Mouse (Mus musculus): ENCODE measurements around the gene Haao. TPM values are rescaled to one million over a fixed set of nuclear protein-coding genes. Genes with fewer than 3 reads are reported as not detected.

Haao gene
- total and polyA plus RNA-seq, 2 experiments from 2014 or later = 0.28 to 1.3 TPM

- H3K27ac ChIP-seq = no peak overlapping the region
- H3K36me3 ChIP-seq (ENCODE audit: insufficient read depth, low read length) = peaks cover 4% of the 10 kb centered on the region
- H3K9ac ChIP-seq (replicated peaks; ENCODE audit: low read length) = no peak overlapping the region
- WGBS = 90% methylated on average over 17 of the region's 17 CpGs
- TF ChIP-seq CTCF (IDR thresholded peaks at IDR 0.05; ENCODE audit: low read depth) = no peak
- H3K4me3 ChIP-seq (ENCODE audit: low read length) = no peak overlapping the region
- H3K4me1 ChIP-seq (ENCODE audit: insufficient read depth, low read length) = no peaks in the 10 kb centered on the region
- no peak for ATAC-seq
- no peak for DNase-seq (ENCODE audit: low spot score)
- H3K9me3 ChIP-seq (ENCODE audit: low read length) = no peaks in the 10 kb centered on the region
- H3K4me2 ChIP-seq (ENCODE audit: low read depth, low read length) = no peak overlapping the region
- H3K27me3 ChIP-seq (ENCODE audit: insufficient read depth, low read length) = no peaks in the 10 kb centered on the region
Measured at GRCm38 (mm10) chr17:83809197-83809829, 38.5 kb downstream of the Haao start.

DNA sequence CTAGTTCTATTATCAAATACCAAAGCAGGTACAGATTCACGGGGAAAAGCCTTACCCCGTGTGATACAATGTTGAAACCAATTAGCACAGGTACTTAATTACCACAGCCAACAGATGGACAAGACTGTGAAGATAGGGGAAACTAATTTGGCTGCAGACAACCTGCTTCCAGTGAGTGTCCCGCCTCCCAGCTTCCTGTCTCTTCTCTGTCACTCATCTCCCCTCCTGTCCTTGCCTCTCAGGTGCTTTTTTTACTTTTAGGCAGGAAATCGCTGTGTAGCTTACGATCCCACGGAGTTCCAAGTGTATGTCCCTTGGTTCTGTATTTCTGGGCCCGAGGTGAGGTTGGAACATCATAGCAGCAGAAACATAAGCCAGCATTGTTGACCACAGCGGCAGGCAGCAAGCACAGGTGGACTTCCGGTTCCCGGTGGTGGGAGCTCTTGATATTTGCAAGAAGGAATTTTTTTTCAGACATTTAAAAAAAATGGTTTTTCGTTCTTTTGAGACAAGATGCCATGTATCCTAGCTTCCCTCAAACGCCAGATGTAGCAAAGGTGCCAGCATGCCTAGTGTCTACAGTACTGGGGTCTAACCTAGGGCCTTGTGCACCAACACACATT, 39.2 kb downstream of the Haao start:
- no peak for TF ChIP-seq CTCF (IDR thresholded peaks at IDR 0.05; ENCODE audit: low read depth)
- Histone ChIP-seq H3K27ac (no peak overlapping the region), H3K4me1 (ENCODE audit: insufficient read depth, low read length) (no peaks in the 10 kb centered on the region), H3K4me3 (ENCODE audit: low read length) (no peak overlapping the region), H3K36me3 (ENCODE audit: insufficient read depth, low read length) (peaks cover 4% of the 10 kb centered on the region), H3K9ac (replicated peaks; ENCODE audit: low read length) (no peak overlapping the region), H3K27me3 (ENCODE audit: insufficient read depth, low read length) (no peaks in the 10 kb centered on the region), H3K9me3 (ENCODE audit: low read length) (no peaks in the 10 kb centered on the region), H3K4me2 (ENCODE audit: low read depth, low read length) (no peak overlapping the region)
- ATAC-seq = no peak
- WGBS = 86% methylated on average over 12 of the region's 12 CpGs
- DNase-seq (ENCODE audit: low spot score) = no peak

DNA sequence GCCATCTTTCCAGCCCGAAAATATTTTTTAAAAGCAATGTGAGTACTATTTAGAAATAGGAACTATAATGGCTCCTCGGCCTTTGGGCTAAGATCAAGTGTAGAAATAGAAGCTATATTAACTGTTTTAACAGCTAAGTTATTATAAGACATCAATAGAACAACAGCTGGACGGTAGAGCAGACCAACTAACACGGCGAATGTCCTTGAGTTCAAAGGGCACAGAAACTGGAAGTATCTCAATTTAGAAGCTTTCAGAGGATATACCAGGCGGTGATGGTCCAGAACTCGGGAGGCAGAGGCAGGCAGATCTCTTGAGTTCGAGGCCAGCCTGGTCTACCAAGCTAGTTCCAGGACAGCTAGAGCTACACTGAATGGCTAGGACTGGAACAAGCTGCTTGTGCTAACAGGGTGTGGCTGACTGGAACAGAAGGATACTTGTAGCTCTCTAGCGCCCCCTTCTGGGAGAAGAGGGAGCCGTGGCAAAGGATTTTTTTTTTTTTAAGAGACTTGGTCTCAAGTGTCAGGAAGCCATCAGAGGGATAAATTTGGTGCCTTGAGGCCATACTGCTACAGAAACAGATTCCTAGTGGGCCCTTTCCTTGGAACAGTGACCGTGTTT, 39.9 kb downstream of the Haao start:
- peak; percentile 74 for TF ChIP-seq CTCF (IDR thresholded peaks at IDR 0.05; ENCODE audit: low read depth)
- no peak for ATAC-seq

GRCm38 (mm10) chr17:83807345-83807744, 40.4 kb downstream of the Haao start:
- DNase-seq (ENCODE audit: low spot score) = no peak
- H3K9ac ChIP-seq (replicated peaks; ENCODE audit: low read length) = no peak overlapping the region
- no peak for TF ChIP-seq CTCF (IDR thresholded peaks at IDR 0.05; ENCODE audit: low read depth)
- no peak overlapping the region for H3K4me2 ChIP-seq (ENCODE audit: low read depth, low read length)
- WGBS = 86% methylated on average over 7 of the region's 7 CpGs
- H3K27ac ChIP-seq = no peak overlapping the region
- no peak for ATAC-seq
- no peaks in the 10 kb centered on the region for H3K9me3 ChIP-seq (ENCODE audit: low read length)
- H3K4me1 ChIP-seq (ENCODE audit: insufficient read depth, low read length) = no peaks in the 10 kb centered on the region
- H3K36me3 ChIP-seq (ENCODE audit: insufficient read depth, low read length) = peaks cover 10% of the 10 kb centered on the region
- H3K4me3 ChIP-seq (ENCODE audit: low read length) = no peak overlapping the region
- no peaks in the 10 kb centered on the region for H3K27me3 ChIP-seq (ENCODE audit: insufficient read depth, low read length)

More for the DNA sequence above, 39.9 kb downstream of the Haao start:
- H3K27ac ChIP-seq = no peak overlapping the region
- no peaks in the 10 kb centered on the region for H3K9me3 ChIP-seq (ENCODE audit: low read length)
- H3K4me3 ChIP-seq (ENCODE audit: low read length) = no peak overlapping the region
- 76% methylated on average over 11 of the region's 11 CpGs for WGBS
- no peaks in the 10 kb centered on the region for H3K4me1 ChIP-seq (ENCODE audit: insufficient read depth, low read length)
- no peak overlapping the region for H3K9ac ChIP-seq (replicated peaks; ENCODE audit: low read length)
- peaks cover 10% of the 10 kb centered on the region for H3K36me3 ChIP-seq (ENCODE audit: insufficient read depth, low read length)
- DNase-seq (ENCODE audit: low spot score) = peak; percentile 73
- H3K27me3 ChIP-seq (ENCODE audit: insufficient read depth, low read length) = no peaks in the 10 kb centered on the region
- no peak overlapping the region for H3K4me2 ChIP-seq (ENCODE audit: low read depth, low read length)

GRCm38 (mm10) chr17:83805078-83805477, 42.7 kb downstream of the Haao start:
- no peak for TF ChIP-seq CTCF (IDR thresholded peaks at IDR 0.05; ENCODE audit: low read depth)
- Histone ChIP-seq H3K9ac (replicated peaks; ENCODE audit: low read length) (no peak overlapping the region), H3K36me3 (ENCODE audit: insufficient read depth, low read length) (peaks cover 12% of the 10 kb centered on the region), H3K9me3 (ENCODE audit: low read length) (no peaks in the 10 kb centered on the region), H3K4me3 (ENCODE audit: low read length) (no peak overlapping the region), H3K4me2 (ENCODE audit: low read depth, low read length) (no peak overlapping the region), H3K27ac (no peak overlapping the region), H3K4me1 (ENCODE audit: insufficient read depth, low read length) (no peaks in the 10 kb centered on the region), H3K27me3 (ENCODE audit: insufficient read depth, low read length) (no peaks in the 10 kb centered on the region)
- no peak for DNase-seq (ENCODE audit: low spot score)
- no peak for ATAC-seq
- 79% methylated on average over 9 of the region's 9 CpGs for WGBS

DNA sequence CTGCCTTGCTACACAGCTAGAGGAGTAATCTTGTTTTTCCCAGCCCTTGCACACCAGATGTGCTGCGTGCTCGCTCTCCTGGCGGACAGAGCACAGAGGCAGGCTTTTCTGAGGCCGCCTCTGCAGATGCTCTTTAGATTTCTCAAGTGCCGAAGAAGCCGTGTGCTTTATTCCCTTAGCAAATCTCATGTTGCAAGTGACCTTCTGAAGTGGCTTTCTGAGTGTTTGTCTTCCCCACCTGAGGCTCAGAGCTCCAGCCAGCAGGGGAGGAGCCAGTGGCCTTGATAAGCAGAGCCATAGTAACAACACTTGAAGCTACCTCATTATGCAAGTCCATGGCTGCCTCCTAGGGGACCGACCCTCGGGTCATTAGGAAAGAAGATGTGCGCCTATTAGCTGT, 43.8 kb downstream of the Haao start:
- Histone ChIP-seq H3K4me2 (ENCODE audit: low read depth, low read length) (no peak overlapping the region), H3K9ac (replicated peaks; ENCODE audit: low read length) (no peak overlapping the region), H3K9me3 (ENCODE audit: low read length) (no peaks in the 10 kb centered on the region), H3K4me3 (ENCODE audit: low read length) (no peak overlapping the region), H3K27me3 (ENCODE audit: insufficient read depth, low read length) (no peaks in the 10 kb centered on the region), H3K36me3 (ENCODE audit: insufficient read depth, low read length) (peaks cover 14% of the 10 kb centered on the region), H3K27ac (no peak overlapping the region), H3K4me1 (ENCODE audit: insufficient read depth, low read length) (no peaks in the 10 kb centered on the region)
- TF ChIP-seq CTCF (IDR thresholded peaks at IDR 0.05; ENCODE audit: low read depth) = no peak
- ATAC-seq = no peak
- DNase-seq (ENCODE audit: low spot score) = no peak
- 66% methylated on average over 9 of the region's 9 CpGs for WGBS
